Mouse (Mus musculus) kidney, embryonic 14.5 days (tissue): ENCODE data around the gene Nucks1. TPM values are rescaled to one million over a fixed set of nuclear protein-coding genes. Genes with fewer than 3 reads are reported as not detected.

Experiments used
- ATAC-seq: fragments of 200-750 bp; cut with Nextera tagmentation; 2 replicates; pipeline ENCODE4 v1.8.0; 2017; ENCODE audit warnings: moderate number of reproducible peaks, mild to moderate bottlenecking, moderate TSS enrichment, moderate library complexity; ENCODE audit not compliant: low FRiP score, low TSS enrichment
- H3K27ac ChIP-seq: fragments of 300-500 bp; sonication (generic); 2 replicates; pipeline ENCODE4 v1.5.1; 2014; ENCODE audit warnings: low read depth, mild to moderate bottlenecking, low read length, moderate library complexity, mixed read lengths
- H3K27me3 ChIP-seq: fragments of 300-500 bp; sonication (generic); 2 replicates; pipeline ENCODE4 v1.6.1; 2014; ENCODE audit warnings: mild to moderate bottlenecking, low read length; ENCODE audit not compliant: control insufficient read depth, insufficient read depth
- H3K36me3 ChIP-seq: fragments of 300-500 bp; sonication (generic); 2 replicates; pipeline ENCODE4 v1.6.1; 2014; ENCODE audit warnings: low read length, mixed read lengths; ENCODE audit not compliant: control insufficient read depth, insufficient read depth
- H3K4me1 ChIP-seq: fragments of 300-500 bp; sonication (generic); 2 replicates; pipeline ENCODE4 v1.6.1; 2014; ENCODE audit warnings: low read length, mixed read lengths; ENCODE audit not compliant: control insufficient read depth, insufficient read depth
- H3K4me2 ChIP-seq: fragments of 300-500 bp; sonication (generic); replicated peaks from 2 replicates; pipeline ENCODE4 v1.6.1; 2014; ENCODE audit warnings: low read depth, mild to moderate bottlenecking, low read length
- H3K4me3 ChIP-seq: fragments of 300-500 bp; sonication (generic); 2 replicates; pipeline ENCODE4 v1.5.1; 2014; ENCODE audit warnings: mild to moderate bottlenecking, low read length
- H3K9ac ChIP-seq: fragments of 300-500 bp; sonication (generic); 2 replicates; pipeline ENCODE4 v1.6.1; 2014; ENCODE audit warnings: low read depth, mild to moderate bottlenecking, low read length, moderate library complexity
- H3K9me3 ChIP-seq: fragments of 300-500 bp; sonication (generic); 2 replicates; pipeline ENCODE4 v1.6.1; 2016; ENCODE audit warnings: low read length; ENCODE audit not compliant: control insufficient read depth
- WGBS: fragments of 180-500 bp; shearing (Covaris S2); extraction: QIAGEN DNeasy Blood & Tissue Kit; methylation state at CpG from one replicate; pipeline ENCODE4 v1.1.7; 2014; 5-methylcytosine and 5-hydroxymethylcytosine counted together
- polyA plus RNA-seq: library from polyadenylated mRNA; unstranded; fragments of >200 nt; fragmentation: Nextera tagmentation; extraction: Ambion mirVana; gene quantifications from 2 replicates; pipeline ENCODE4 v1.2.1, GENCODE M21; 2014

Gene Nucks1
- polyA plus RNA-seq, 1 experiment from 2014 or later = 67.3 TPM

DNA sequence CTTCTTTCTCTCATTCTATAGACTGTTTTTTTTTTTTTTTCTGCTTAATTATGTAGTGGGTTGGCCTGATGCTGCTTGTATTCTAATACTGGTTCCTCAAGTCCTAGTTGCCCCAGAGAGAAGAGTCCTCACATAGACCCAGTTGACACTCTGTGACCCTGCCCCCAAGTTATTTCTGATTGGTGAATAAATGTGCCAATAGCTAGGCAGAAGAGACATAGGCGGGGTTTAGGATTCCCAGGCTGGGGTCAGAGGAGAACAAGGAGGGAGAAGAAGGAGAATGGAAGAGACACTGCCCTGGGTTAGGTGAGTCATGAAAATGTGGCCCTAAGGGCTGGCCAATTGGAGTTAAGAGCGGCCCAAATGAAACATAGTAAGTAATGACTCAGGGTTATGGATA lies 30.5 kb upstream of the Nucks1 start:
- no peak for ATAC-seq
- Histone ChIP-seq H3K9me3 (no peaks in the 10 kb centered on the region), H3K27ac (no peak overlapping the region), H3K4me2 (no peak overlapping the region), H3K27me3 (no peaks in the 10 kb centered on the region), H3K9ac (no peak overlapping the region), H3K4me1 (no peaks in the 10 kb centered on the region), H3K36me3 (no peaks in the 10 kb centered on the region), H3K4me3 (no peak overlapping the region)
- 73% methylated on average over 2 of the region's 2 CpGs for WGBS

DNA sequence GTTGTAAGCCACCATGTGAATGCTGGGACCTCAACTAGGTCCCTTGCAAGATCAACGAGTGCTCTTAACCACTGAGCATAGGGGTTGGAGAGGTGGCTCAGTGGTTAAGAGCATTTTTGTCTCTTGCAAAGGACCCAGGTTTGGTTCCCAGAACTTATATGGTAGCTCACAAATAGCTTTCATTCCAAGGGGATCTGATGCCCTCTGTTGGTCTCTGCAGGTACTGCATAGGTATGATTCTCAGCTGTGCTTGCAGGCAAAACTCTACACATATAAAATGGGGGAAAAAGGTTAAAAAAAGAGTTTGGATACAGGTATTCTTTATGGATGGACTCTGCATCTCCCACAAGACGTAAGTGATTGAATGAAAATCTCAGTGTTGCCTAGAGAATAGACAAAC lies 27.5 kb upstream of the Nucks1 start:
- 71% methylated on average over 2 of the region's 2 CpGs for WGBS
- no peak overlapping the region for H3K9ac ChIP-seq
- no peak overlapping the region for H3K4me2 ChIP-seq
- no peak overlapping the region for H3K27ac ChIP-seq
- H3K27me3 ChIP-seq = no peaks in the 10 kb centered on the region
- H3K36me3 ChIP-seq = no peaks in the 10 kb centered on the region
- H3K9me3 ChIP-seq = no peaks in the 10 kb centered on the region
- no peak for ATAC-seq
- no peaks in the 10 kb centered on the region for H3K4me1 ChIP-seq
- H3K4me3 ChIP-seq = no peak overlapping the region

DNA sequence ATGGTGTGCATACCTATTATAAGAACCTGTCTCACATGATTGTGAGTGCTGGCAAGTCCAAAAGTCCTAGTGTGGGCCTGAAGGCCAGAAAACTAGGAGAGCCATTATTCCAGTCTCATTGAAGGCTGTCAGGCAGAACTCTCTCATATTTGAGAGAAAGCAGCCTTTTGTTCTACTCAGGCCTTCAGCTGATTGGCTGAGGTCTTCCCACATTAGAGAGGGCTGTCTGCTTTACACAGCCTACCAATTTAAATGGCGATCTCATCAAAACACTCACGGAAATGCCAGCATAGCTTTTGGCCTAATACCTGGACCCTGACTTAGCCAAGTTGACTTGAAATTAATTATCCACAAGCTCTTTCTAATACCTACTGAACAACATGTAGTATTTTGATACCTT lies 24.2 kb upstream of the Nucks1 start:
- 76% methylated on average over 2 of the region's 2 CpGs for WGBS
- H3K9ac ChIP-seq = no peak overlapping the region
- no peak overlapping the region for H3K27ac ChIP-seq
- H3K27me3 ChIP-seq = no peaks in the 10 kb centered on the region
- no peaks in the 10 kb centered on the region for H3K9me3 ChIP-seq
- no peak overlapping the region for H3K4me2 ChIP-seq
- no peaks in the 10 kb centered on the region for H3K4me1 ChIP-seq
- H3K4me3 ChIP-seq = no peak overlapping the region
- ATAC-seq = no peak
- no peaks in the 10 kb centered on the region for H3K36me3 ChIP-seq

DNA sequence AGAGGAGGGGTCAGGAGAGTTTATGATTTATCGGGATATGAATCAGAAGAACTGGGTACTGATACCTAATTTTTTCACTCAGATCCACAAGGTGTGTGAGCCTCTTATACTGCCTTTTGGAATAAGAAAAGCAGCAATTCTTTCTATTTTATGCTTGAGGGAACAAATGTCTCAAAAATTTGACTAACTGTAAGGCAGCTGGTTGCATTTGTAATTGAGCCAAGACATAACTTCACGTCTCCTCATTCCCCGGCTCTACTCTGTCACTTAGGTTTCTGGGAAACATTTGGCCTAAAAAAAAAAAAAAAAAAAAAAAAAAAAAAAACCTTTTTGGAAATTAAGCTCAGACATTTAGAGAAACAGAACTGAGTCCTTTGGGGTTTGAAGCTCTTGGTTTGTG lies 23.7 kb upstream of the Nucks1 start:
- no peaks in the 10 kb centered on the region for H3K36me3 ChIP-seq
- H3K4me3 ChIP-seq = no peak overlapping the region
- no peak overlapping the region for H3K9ac ChIP-seq
- WGBS = 63% methylated on average over 3 of the region's 3 CpGs
- no peaks in the 10 kb centered on the region for H3K9me3 ChIP-seq
- no peak overlapping the region for H3K4me2 ChIP-seq
- no peak for ATAC-seq
- H3K27me3 ChIP-seq = no peaks in the 10 kb centered on the region
- H3K27ac ChIP-seq = no peak overlapping the region
- no peaks in the 10 kb centered on the region for H3K4me1 ChIP-seq

DNA sequence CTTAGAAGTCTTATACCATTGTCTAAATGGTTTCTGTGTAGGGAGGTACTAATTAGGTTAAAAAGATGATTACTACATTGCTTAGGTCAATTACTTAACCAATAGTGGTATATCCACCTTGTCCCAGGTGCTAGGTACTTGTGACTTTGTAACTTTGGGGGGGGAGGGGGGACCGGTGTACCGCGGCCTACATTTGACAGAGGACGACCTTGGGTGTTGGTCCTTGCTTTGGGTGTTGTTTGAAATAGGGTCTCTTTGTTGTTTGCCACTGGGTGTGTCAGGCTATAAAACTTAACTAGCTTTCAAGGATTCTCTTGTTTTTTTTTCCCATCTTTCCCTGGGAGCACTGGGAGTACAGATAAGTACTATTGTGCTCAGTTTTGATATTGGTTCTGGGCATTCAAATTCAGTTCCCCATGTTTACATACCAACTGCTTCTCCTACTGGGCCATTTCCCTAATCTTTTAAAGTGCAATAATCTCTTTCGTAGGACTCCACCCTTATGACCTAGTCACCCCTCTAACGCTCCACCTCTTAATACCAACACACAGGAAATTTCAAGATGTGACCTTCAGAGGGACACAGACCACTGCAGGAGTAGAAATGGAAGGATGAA lies 20.2 kb upstream of the Nucks1 start:
- no peak overlapping the region for H3K27ac ChIP-seq
- 50% methylated on average over 6 of the region's 6 CpGs for WGBS
- no peaks in the 10 kb centered on the region for H3K4me1 ChIP-seq
- H3K9ac ChIP-seq = no peak overlapping the region
- no peaks in the 10 kb centered on the region for H3K9me3 ChIP-seq
- ATAC-seq = no peak
- H3K4me2 ChIP-seq = no peak overlapping the region
- no peaks in the 10 kb centered on the region for H3K36me3 ChIP-seq
- H3K4me3 ChIP-seq = no peak overlapping the region
- no peaks in the 10 kb centered on the region for H3K27me3 ChIP-seq

DNA sequence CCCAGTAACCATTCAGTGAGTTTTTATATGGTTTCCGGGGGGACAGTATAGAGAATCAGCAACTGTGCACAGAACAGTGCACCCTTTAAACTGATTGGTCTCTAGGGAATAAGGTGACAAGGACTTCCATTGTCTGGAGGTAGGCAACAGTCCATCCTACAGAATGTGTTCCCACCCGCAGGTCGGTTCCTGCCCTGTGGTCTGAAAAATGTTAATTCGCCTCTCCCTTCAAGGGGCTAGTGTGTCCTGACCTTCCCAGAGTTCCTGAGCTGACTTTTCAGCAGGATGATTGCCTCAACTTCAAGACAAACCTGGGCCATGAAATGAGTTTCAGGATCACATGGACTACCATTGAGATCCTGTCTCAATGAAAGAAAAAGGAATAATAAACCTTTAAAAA lies 18.9 kb upstream of the Nucks1 start:
- no peak overlapping the region for H3K27ac ChIP-seq
- H3K9me3 ChIP-seq = no peaks in the 10 kb centered on the region
- WGBS = 84% methylated on average over 4 of the region's 4 CpGs
- H3K4me3 ChIP-seq = no peak overlapping the region
- no peak overlapping the region for H3K9ac ChIP-seq
- H3K27me3 ChIP-seq = no peaks in the 10 kb centered on the region
- no peak for ATAC-seq
- H3K4me1 ChIP-seq = no peaks in the 10 kb centered on the region
- no peak overlapping the region for H3K4me2 ChIP-seq
- H3K36me3 ChIP-seq = no peaks in the 10 kb centered on the region

DNA sequence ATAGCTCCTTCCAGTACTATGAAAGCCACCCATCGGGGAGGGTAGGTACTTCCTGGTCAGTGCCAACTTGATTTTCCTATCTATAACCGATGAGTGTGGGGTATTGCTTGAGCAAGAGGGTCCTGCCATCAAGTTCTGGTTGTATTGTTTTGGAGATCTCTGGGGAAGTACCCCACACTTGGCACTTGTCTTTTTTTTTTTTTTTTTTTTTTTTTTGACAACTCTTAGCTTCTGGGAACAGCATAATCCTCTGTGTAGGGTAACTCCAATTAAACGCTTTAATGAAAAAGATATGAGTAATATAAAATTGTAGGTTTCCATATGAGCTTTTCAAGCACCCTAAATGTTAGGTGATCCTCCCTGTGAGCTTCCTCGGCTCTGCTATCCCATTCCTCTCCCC lies 7.7 kb upstream of the Nucks1 start:
- no peak overlapping the region for H3K4me2 ChIP-seq
- H3K4me3 ChIP-seq = no peak overlapping the region
- no peaks in the 10 kb centered on the region for H3K4me1 ChIP-seq
- no peaks in the 10 kb centered on the region for H3K36me3 ChIP-seq
- H3K9me3 ChIP-seq = no peaks in the 10 kb centered on the region
- H3K27ac ChIP-seq = no peak overlapping the region
- 92% methylated on average over 4 of the region's 4 CpGs for WGBS
- no peaks in the 10 kb centered on the region for H3K27me3 ChIP-seq
- no peak overlapping the region for H3K9ac ChIP-seq
- no peak for ATAC-seq

DNA sequence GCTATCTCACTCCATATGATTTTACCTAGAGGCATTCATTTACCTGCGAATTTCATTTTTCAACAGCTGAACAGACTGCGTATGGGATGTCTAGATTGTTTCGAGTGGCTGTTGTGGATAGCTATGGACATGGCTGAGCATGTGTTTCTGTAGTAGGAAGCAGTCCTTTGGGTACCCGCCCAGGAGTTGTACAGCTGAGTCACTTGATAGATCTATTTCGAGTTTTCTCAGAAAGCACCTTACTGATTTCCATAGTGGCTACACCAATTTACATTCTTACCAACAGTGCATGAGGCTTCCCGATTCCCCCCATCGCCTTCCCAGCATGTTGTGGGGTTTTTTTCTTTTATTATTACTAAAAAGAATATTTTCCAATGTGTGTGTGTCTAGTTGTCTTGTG lies 7.1 kb upstream of the Nucks1 start:
- 93% methylated on average over 7 of the region's 7 CpGs for WGBS

DNA sequence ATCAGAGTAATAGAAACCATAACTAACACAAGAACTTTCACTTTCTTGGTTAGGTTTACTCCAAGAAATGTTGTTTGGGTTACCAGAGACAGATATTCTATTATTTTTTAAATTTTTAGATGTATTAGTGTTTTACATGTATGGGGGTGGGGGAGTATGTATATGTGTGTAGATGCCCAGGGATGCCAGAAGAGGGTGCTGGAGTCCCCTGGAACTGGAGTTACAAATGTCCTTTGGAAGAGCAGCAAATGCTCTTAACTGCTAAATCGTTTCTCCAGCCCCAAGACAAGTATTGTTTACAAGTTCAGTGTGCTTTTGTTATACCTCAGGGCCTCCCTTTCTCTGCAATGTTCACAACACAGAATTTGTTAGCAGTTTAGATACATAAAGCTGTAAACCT lies 4.8 kb upstream of the Nucks1 start:
- H3K9me3 ChIP-seq = no peaks in the 10 kb centered on the region
- H3K27me3 ChIP-seq = no peaks in the 10 kb centered on the region
- WGBS = 5% methylated on average over 1 of the region's 1 CpGs
- H3K9ac ChIP-seq = no peak overlapping the region
- ATAC-seq = no peak
- no peak overlapping the region for H3K4me3 ChIP-seq
- no peaks in the 10 kb centered on the region for H3K36me3 ChIP-seq
- H3K4me2 ChIP-seq = no peak overlapping the region
- no peaks in the 10 kb centered on the region for H3K4me1 ChIP-seq
- no peak overlapping the region for H3K27ac ChIP-seq

More for the DNA sequence above, 7.1 kb upstream of the Nucks1 start:
- Histone ChIP-seq H3K9ac (no peak overlapping the region), H3K4me3 (no peak overlapping the region), H3K36me3 (no peaks in the 10 kb centered on the region), H3K4me2 (no peak overlapping the region), H3K27me3 (no peaks in the 10 kb centered on the region), H3K4me1 (no peaks in the 10 kb centered on the region), H3K27ac (no peak overlapping the region), H3K9me3 (no peaks in the 10 kb centered on the region)
- no peak for ATAC-seq
